Mouse (Mus musculus) heart, embryonic 14.5 days (tissue): ENCODE measurements around the gene Bank1. TPM values are rescaled to one million over a fixed set of nuclear protein-coding genes. Genes with fewer than 3 reads are reported as not detected.
"Not testable (repeated sequence)": the region's sequence is repeated elsewhere in the genome, so short reads cannot be mapped to it uniquely, and the experiment has no call there.

ENCODE experiments used
- ATAC-seq: fragments of 200-750 bp; cut with Nextera tagmentation; 2 replicates; pipeline ENCODE4 v1.8.0; 2017; ENCODE audit warnings: low read depth, moderate TSS enrichment; ENCODE audit not compliant: insufficient number of reproducible peaks, insufficient read depth, low FRiP score
- H3K27ac ChIP-seq, 2 experiments: fragments of 200-500 bp in 1 of 2; fragments of 300-500 bp in 1 of 2; sonication (generic) in 1 of 2; replicated peaks in 1 of 2; 2 replicates each; pipeline ENCODE4 v1.5.1; 2012 to 2014; ENCODE audit warnings: low read depth in 2 of 2, low read length in 2 of 2, control low read depth in 1 of 2, mild to moderate bottlenecking in 1 of 2, mixed read lengths in 1 of 2; ENCODE audit not compliant: control insufficient read depth in 1 of 2, insufficient read depth in 1 of 2
- H3K27me3 ChIP-seq: fragments of 300-500 bp; sonication (generic); 2 replicates; pipeline ENCODE4 v1.6.1; 2014; ENCODE audit warnings: mild to moderate bottlenecking, low read length, control low read depth; ENCODE audit not compliant: control insufficient read depth, insufficient read depth
- H3K36me3 ChIP-seq: fragments of 300-500 bp; sonication (generic); 2 replicates; pipeline ENCODE4 v1.6.1; 2014; ENCODE audit warnings: mild to moderate bottlenecking, control low read depth, low read length, mixed read lengths; ENCODE audit not compliant: control insufficient read depth, insufficient read depth
- H3K4me1 ChIP-seq, 2 experiments: fragments of 200-500 bp in 1 of 2; fragments of 300-500 bp in 1 of 2; sonication (generic) in 1 of 2; 2 replicates each; pipeline ENCODE4 v1.6.1; 2012 to 2014; ENCODE audit warnings: low read length in 2 of 2, control low read depth in 1 of 2, mixed read lengths in 1 of 2; ENCODE audit not compliant: control insufficient read depth in 2 of 2, insufficient read depth in 2 of 2
- H3K4me2 ChIP-seq: fragments of 300-500 bp; sonication (generic); 2 replicates; pipeline ENCODE4 v1.6.1; 2014; ENCODE audit warnings: mild to moderate bottlenecking, low read length
- H3K4me3 ChIP-seq, 2 experiments: fragments of 200-500 bp in 1 of 2; fragments of 300-500 bp in 1 of 2; sonication (generic) in 1 of 2; 2 replicates each; pipeline ENCODE4 v1.5.1; 2012 to 2014; ENCODE audit warnings: low read length in 2 of 2, mild to moderate bottlenecking in 2 of 2, control low read depth in 1 of 2, low read depth in 1 of 2, moderate library complexity in 1 of 2; ENCODE audit not compliant: control insufficient read depth in 1 of 2, insufficient read depth in 1 of 2
- H3K9ac ChIP-seq: fragments of 300-500 bp; sonication (generic); 2 replicates; pipeline ENCODE4 v1.6.1; 2014; ENCODE audit warnings: mild to moderate bottlenecking, low read length
- H3K9me3 ChIP-seq: fragments of 300-500 bp; sonication (generic); 2 replicates; pipeline ENCODE4 v1.6.1; 2016; ENCODE audit warnings: low read length, control low read depth; ENCODE audit not compliant: control insufficient read depth
- WGBS: fragments of 180-500 bp; shearing (Covaris S2); extraction: QIAGEN DNeasy Blood & Tissue Kit; methylation state at CpG from one replicate; pipeline ENCODE4 v1.1.7; 2014; 5-methylcytosine and 5-hydroxymethylcytosine counted together
- polyA plus RNA-seq: library from polyadenylated mRNA; unstranded; fragments of >200 nt; fragmentation: Nextera tagmentation; extraction: Ambion mirVana; gene quantifications from 2 replicates; pipeline ENCODE4 v1.2.1, GENCODE M21; 2014

Bank1 gene
- polyA plus RNA-seq, 1 experiment from 2014 or later, result 0.62 TPM

DNA sequence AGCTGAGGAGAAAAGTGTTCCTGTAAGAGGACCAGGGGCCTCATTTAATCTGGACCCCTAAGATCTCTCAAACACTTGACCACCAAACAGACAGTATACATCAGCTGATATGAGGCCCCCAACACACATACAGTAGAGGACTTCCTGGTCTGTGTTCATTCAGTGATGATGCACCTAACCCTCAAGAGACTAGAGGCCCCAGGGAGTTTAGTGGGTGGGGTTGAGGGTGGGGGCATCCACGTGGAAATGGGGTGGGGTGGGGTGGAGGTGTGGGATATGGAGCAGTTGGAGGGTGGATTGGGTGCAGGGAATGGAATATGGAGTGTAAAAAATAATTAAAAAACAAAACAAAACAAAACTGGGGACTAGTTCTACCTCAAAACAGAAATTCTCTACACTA is 23.3 kb downstream of the Bank1 start:
- Histone ChIP-seq H3K9me3 (no peaks in the 10 kb centered on the region; the same call in 1 of the 2 replicates), H3K4me2 (no peak overlapping the region), H3K9ac (no peak overlapping the region), H3K4me1 (no peaks in the 10 kb centered on the region), H3K4me3 (no peak overlapping the region), H3K27me3 (no peaks in the 10 kb centered on the region), H3K27ac (no peak overlapping the region), H3K36me3 (no peaks in the 10 kb centered on the region)
- WGBS, result 33% methylated on average over 1 of the region's 1 CpGs
- ATAC-seq, result no peak

DNA sequence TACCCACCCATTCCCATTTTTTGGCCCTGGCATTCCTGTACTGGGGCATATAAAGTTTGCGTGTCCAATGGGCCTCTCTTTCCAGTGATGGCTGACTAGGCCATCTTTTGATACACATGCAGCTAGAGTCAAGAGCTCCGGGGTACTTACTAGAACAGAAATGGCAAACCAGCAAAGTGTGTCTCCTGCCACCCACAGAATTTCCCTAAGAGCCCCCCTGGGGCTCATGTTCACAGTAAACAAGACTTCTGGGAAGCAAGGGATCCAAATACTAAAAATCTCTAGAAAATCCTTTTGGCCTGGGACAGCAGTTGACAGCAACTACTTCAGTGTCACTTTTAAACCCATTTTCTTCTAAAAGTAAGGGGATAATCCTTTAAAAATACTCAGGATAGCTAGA is 25.1 kb downstream of the Bank1 start:
- not testable (repeated sequence) for H3K27me3 ChIP-seq, H3K9me3 ChIP-seq, H3K36me3 ChIP-seq, H3K4me1 ChIP-seq, H3K4me2 ChIP-seq, H3K27ac ChIP-seq, ATAC-seq, H3K9ac ChIP-seq, H3K4me3 ChIP-seq
- WGBS, result 77% methylated on average over 2 of the region's 2 CpGs

- Histone ChIP-seq H3K27ac (no peak overlapping the region), H3K4me2 (no peak overlapping the region), H3K36me3 (no peaks in the 10 kb centered on the region), H3K27me3 (no peaks in the 10 kb centered on the region), H3K4me3 (no peak overlapping the region), H3K9ac (no peak overlapping the region), H3K4me1 (no peaks in the 10 kb centered on the region), H3K9me3 (no peaks in the 10 kb centered on the region)
- ATAC-seq, result no peak
- WGBS, result 86% methylated on average over 2 of the region's 2 CpGs
These were observed 28.5 kb downstream of the Bank1 start for GRCm38 (mm10) chr3:136297355-136297754.

DNA sequence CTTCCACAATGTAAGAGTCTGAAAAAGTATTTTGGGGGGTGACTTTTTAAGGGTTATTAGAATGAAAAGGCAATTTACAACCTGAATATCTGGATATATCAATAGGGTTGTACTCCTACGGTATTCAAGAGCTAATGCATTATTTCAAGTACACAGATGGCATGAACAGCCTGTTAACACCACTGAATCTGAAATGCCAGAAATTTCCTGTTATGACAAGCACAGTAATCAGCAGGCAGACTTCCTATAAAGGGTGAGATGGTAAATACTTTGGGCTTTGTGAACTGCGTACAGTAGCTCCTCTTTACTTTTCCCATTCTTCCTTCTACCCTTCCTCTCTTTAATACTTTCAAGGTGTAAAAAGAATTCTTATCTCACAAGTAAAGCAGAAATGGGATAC is 30.6 kb downstream of the Bank1 start:
- Histone ChIP-seq H3K27ac (no peak overlapping the region), H3K4me1 (no peaks in the 10 kb centered on the region), H3K4me3 (no peak overlapping the region), H3K4me2 (no peak overlapping the region), H3K9ac (no peak overlapping the region), H3K36me3 (no peaks in the 10 kb centered on the region), H3K27me3 (no peaks in the 10 kb centered on the region), H3K9me3 (no peaks in the 10 kb centered on the region)
- WGBS, result 53% methylated on average over 2 of the region's 2 CpGs
- ATAC-seq, result no peak

- H3K9me3 ChIP-seq, result no peaks in the 10 kb centered on the region
- H3K4me2 ChIP-seq, result no peak overlapping the region
- no peaks in the 10 kb centered on the region for H3K36me3 ChIP-seq
- WGBS, result 71% methylated on average over 2 of the region's 2 CpGs
- H3K27ac ChIP-seq, result no peak overlapping the region
- no peaks in the 10 kb centered on the region for H3K4me1 ChIP-seq
- no peak overlapping the region for H3K4me3 ChIP-seq
- ATAC-seq, result no peak
- no peaks in the 10 kb centered on the region for H3K27me3 ChIP-seq
- H3K9ac ChIP-seq, result no peak overlapping the region
These were observed 38.0 kb downstream of the Bank1 start for GRCm38 (mm10) chr3:136287883-136288282.

DNA sequence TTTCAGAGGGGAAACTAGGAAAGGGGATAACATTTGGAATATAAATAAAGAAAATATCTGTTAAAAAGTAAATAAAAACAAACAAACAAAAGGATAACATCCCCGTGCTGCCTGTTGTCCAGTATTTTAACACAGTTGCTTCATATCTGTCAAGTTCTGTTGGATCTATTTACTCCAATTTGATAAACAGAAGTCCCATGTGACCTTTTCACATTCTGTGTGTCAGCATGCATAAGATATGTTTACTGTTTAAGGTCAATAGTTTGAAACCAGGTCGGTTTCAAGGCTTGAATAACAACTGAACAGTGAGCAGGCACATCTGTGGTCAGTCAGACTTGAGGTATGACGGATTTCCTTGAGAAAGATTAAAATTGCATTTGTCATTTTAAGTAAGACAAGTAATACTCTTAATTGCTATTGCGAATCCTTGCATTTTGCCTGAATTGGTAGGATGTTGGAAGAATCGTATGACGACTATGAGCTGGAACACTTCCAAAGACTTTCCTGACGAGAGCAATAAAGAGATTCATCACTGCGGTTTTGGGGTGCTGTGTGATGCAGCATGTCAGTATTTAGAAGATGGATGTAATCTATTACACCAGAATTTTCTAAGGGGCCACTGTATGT is 60.8 kb downstream of the Bank1 start:
- no peaks in the 10 kb centered on the region for H3K9me3 ChIP-seq
- H3K36me3 ChIP-seq, result no peaks in the 10 kb centered on the region
- H3K9ac ChIP-seq, result no peak overlapping the region
- H3K4me2 ChIP-seq, result no peak overlapping the region
- no peak overlapping the region for H3K4me3 ChIP-seq
- no peak for ATAC-seq
- 75% methylated on average over 8 of the region's 8 CpGs for whole genome bisulfite sequencing
- no peak overlapping the region for H3K27ac ChIP-seq
- H3K4me1 ChIP-seq, result no peaks in the 10 kb centered on the region
- no peaks in the 10 kb centered on the region for H3K27me3 ChIP-seq

GRCm38 (mm10) chr3:136257761-136258160 is 68.1 kb downstream of the Bank1 start:
- ATAC-seq, result no peak
- 79% methylated on average over 3 of the region's 3 CpGs for WGBS

DNA sequence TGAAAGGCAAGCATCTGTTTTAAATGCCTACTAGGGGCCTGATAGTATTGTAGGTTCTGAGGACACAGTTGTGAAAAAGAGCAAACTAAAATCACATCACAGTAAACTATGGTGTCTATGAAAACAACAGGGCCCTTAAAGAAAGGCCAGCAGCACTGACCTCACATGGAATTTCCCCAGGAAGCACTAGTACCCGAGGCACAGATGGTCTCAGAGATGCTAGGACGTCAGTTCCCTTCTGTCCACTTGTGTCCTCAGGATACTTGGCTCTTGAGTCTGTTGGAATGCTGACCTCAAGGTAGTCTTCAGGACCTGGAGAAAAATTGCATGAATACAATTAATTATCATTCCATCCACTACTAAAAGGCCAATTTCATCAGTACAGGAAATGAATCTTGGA is 71.2 kb downstream of the Bank1 start:
- Histone ChIP-seq H3K27ac (no peak overlapping the region), H3K4me2 (no peak overlapping the region), H3K36me3 (no peaks in the 10 kb centered on the region), H3K4me3 (no peak overlapping the region), H3K9me3 (no peaks in the 10 kb centered on the region), H3K9ac (no peak overlapping the region), H3K4me1 (no peaks in the 10 kb centered on the region), H3K27me3 (no peaks in the 10 kb centered on the region)
- no peak for ATAC-seq
- WGBS, result 49% methylated on average over 2 of the region's 2 CpGs

More at GRCm38 (mm10) chr3:136257761-136258160, 68.1 kb downstream of the Bank1 start:
- Histone ChIP-seq H3K36me3 (no peaks in the 10 kb centered on the region), H3K4me2 (no peak overlapping the region), H3K4me1 (no peaks in the 10 kb centered on the region), H3K4me3 (no peak overlapping the region), H3K27ac (no peak overlapping the region), H3K27me3 (no peaks in the 10 kb centered on the region), H3K9ac (no peak overlapping the region), H3K9me3 (no peaks in the 10 kb centered on the region)
